Mouse (Mus musculus) cerebellum, adult 9-11 months (tissue): Measurements from ENCODE around the gene Zfp688.
A peak's percentile ranks its signal among the peaks of the same experiment; 100 is the strongest.
"Not testable (repeated sequence)": the region's sequence is repeated elsewhere in the genome, so short reads cannot be mapped to it uniquely, and the experiment has no call there.

Experiments used
- DNase-seq: peaks from one replicate; pipeline ENCODE4 v3.0.0; 2022

The Zfp688 gene

DNA sequence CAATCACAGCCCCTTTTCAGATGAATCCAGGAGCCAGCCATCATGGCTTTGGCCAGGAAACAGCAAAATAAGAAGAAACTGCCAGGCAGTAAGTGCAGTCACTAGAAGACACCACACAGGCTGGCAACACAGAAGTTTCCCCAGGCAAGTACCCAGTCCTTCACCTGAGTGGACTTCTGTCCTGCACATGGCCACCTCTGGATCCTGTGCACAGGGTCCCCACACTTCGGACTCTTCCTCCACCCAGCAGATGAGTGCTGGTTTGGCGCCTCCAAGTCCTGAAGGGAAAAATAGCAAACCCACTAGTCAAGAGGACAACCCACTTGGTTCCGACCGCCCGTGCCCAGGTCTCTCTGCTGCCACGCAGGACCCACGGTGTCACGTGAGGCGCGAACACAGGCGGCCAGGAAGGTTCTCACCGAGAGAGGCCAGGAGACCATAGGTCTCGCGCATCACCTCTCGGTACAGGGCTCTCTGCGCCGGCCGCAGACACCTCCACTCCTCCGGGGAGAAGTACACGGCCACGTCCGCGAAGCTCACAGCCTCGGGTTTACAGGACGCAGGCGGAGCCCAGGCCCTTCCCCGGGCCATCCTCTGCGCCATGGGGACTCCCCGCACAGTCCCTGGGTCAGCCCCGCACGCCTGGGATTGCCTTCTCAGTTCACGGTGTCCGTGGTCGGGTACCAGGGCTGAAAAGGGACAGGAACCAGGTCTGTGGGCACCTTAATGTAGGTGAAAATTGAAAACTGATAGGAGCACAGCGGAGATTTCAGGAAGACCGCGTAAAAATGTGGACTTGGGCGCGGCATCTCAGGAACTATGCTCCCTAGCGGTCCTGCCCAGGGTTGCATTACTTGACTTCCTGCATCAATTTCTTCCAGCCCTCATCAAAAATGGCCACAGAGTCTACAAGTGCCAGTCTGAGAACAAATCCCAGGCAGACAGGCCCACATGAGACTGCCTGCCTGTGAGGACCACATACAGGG is 15.6 kb downstream of the Zfp688 start, which contains the start of gene Zfp764:
TSS of gene Zfp764 (minus strand) at position 821 of the 986 bp plus-strand sequence.
- peak; percentile 91 for DNase-seq

GRCm38 (mm10) chr7:127404101-127404500 is 17.8 kb downstream of the Zfp688 start:
- DNase-seq: not testable (repeated sequence)

DNA sequence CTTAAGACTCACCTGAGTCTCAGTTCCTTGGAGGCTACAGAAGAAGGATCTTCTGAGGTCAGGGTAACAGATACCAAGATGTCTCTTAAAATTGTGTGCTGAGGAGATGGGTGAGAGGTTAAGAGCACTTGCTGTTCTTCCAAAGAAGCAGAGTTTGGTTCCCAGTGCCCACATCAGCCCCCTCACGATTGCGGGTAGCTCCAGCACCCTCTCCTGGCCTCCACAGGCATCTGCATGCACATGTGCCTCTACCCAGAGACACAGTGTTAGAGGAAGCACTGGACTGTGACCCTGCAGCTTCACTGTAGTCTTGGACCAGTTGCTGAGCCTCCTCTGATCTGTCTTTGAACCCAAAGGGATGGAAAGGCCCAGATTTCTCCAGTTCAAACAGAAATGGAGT is 18.9 kb downstream of the Zfp688 start:
- no peak for DNase-seq

- DNase-seq: no peak
Observed at GRCm38 (mm10) chr7:127400355-127400754, 21.5 kb downstream of the Zfp688 start.

DNA sequence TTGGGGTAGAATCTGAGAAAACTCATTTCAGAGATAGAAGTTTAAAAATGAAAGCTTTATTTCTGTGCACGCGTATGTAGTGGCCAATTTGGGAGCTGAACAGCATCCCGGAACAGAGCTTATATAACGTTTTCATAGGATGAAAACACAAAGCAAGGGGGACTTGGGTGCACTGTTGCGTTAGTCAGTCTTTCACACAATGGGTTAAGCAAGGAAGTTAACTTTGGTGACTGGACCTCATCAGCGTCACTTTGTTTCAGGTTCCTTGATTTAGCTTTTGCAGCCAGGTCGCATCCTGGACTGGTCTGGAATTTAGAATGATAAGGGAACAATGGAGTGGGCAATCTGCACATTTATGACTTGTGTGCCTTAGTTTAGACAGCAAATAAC is 27.9 kb downstream of the Zfp688 start:
- DNase-seq: no peak

DNA sequence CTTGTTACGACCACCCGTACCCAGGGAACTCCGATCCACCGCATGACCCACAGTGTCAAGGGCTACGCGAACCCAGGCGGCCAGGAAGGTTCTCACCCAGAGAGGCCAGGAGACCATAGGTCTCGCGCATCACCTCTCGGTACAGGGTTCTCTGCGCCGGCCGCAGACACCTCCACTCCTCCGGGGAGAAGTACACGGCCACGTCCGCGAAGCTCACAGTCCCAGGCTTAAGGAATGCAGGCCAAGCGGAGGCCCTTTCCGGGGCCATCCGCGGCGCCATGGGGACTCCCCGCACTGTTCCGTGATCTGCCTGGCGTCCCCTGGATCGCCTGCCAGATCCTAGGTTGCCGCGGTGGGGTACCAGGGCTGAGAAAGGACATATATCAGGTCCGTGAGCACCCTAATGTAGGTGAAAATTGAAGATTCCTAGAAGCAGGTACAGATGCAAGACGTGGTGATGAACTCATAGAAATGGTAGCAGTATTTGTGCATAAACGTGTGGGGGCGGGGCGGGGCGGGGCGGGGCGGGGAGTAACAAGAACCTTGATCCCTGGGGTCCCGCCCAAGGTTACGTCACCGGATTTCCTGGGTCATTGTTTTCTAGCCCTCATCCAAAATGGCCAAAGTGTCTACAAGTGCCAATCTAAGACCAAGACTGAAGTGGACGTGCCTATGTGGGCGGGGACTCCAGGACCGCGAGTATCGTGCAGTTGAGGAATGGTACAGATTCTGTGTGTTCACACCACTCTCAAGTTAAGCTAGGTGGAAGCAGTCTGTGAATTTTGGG is 28.5 kb downstream of the Zfp688 start, which contains the start of gene E430018J23Rik:
TSS of gene E430018J23Rik (minus strand) at position 473 of the 787 bp plus-strand sequence.
- DNase-seq: peak; percentile 99

DNA sequence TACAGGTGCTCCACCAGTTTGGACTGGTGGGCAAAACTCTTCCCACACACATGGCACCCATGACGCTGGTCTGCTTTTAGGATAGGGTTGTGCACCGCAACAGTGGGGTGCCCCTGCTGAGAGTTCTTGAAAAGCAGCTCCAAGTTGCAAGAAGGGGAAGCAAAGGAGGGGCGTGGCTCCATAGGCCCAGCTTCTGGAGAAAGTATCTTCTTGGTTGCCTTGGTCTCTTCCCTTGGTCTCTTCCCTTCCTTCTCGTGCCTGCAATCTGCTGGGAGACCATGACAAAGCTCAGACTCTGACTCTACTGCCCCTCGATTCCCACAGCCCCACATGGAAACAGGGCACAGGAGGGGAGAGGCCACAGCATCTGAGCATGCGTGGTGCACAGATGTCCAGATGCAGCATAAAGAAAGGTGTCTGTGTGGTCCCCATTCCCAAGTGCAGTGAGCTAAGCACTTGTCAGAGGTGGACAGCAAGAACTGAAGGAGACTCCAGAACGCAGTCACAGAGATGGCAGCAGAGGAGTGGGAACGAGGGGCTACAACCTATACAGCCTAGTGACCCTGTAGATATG is 29.5 kb downstream of the Zfp688 start:
- no peak for DNase-seq

- peak; percentile 54 for DNase-seq
Observed at GRCm38 (mm10) chr7:127391538-127391937, 30.3 kb downstream of the Zfp688 start.

DNA sequence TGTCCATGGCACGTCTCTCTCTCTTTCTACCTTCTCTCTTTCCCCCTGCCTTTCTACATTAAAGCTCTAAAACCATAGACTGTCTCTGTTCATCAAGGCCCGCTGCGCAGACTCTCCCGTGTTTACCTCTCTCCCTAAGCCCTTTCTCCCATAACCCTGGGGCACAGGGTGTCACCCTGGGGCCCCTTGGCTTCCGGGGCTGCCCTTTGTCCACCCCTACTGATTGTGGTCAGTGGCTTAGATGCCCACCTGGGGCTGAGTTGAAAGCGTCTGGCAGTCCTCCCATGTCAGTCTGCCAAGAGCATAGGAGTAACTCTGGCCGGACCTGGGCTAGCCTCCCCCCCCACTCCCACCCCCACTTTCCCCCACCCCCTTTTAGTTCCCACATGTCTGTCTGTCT is 31.6 kb downstream of the Zfp688 start:
- DNase-seq: no peak

DNA sequence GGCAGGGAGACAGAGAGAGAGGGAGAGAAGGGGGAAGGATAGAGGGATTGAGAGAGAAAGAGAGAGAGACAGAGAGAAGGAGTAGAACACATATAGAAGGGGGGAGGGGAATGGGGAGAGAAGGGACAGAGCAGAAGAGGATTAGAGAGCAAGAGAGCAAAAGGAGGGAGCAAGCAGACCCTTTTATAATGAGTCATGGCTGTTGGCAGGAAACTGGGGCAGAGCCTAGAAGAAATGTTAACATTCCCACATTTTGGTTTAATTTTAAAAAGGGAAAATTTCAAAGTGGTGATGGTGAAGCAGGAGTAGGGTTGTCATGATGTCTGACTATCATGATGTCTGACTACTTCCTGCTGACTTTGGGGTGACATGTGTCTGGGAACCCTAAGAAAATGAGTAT is 33.7 kb downstream of the Zfp688 start:
- DNase-seq: not testable (repeated sequence)

GRCm38 (mm10) chr7:127386641-127387392 is 35.1 kb downstream of the Zfp688 start, which contains the start of gene 9130019O22Rik:
Gene 9130019O22Rik (minus strand): TSS chr7:127387166.
- peak; percentile 93 for DNase-seq

DNA sequence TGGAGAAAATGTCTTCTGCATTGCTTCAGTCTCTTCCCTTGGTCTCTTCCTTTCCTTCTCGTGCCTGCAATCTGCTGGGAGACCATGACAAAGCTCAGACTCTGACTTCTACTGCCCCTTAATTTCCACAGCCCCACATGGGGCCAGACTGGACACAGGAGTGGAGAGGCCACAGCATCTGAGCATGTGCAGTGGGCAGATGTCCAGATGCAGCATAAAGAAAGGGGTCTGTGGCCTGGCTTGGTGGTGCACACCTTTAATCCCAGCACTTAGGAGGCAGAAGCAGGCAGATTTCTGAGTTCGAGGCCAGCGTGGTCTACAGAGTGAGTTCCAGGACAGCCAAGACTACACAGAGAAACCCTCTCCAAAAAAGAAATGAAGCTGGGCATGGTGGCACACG is 36.3 kb downstream of the Zfp688 start:
- DNase-seq: peak; percentile 56

DNA sequence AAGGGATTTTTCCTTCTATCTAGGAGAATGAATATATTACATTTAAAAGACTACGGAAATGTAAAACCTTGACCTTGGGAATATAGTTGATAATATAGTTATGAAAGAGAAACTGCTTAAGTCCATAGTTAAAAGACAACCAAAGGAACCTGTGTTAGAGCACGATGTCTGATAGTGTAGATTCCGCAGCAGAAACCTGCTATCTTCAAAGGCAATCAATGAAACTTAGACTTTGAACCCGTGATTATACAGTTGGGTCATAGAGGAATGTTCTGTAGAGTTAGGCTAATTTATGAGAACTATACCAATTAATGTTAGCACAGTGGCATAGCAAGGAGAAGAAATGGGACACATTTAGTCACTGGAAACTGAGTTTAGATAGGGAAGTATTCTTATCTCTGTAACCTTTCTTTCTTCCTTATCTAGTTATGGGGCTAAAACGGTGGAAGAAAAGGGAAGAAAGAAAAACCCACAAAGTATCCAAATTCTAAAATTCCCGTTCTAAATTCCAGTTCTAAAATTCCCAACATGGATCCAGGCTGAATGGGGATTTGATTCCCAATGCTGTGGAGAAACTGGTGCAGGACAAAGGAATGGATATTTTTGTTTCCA is 43.5 kb downstream of the Zfp688 start:
- DNase-seq: no peak

DNA sequence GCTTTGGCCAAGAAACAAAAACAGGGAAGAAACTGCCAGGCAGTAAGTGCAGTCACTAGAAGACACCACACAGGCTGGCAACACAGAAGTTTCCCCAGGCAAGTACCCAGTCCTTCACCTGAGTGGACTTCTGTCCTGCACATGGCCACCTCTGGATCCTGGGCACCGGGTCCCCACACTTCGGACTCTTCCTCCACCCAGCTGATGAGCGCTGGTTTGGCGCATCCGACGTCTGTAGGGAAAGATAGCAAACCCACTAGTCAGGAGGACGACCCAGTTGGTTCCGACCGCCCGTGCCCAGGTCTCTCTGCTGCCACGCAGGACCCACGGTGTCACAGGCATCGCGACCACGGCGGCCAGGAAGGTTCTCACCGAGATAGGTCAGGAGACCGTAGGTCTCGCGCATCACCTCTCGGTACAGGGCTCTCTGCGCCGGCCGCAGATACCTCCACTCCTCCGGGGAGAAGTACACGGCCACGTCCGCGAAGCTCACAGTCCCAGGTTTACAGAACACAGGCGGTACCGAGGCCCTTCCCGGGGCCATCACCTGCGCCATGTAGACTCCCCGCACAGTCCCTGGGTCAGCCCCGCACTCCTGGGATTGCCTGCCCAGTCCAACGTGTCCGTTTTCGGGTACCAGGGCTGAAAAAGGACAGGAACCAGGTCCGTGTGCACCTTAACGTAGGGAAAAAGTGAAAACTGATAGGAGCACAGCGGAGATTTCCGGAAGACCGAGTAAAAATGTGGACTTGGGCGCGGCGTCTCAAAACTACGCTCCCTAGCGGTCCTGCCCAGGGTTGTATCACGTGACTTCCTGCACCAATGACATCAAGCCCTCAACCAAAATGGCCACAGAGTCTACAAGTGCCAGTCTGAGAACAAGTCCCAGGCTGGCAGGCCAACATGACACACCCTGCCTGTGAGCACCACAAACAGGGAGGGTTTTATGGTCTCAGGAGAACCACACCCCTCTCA is 46.3 kb downstream of the Zfp688 start, which contains the start of gene Zfp747:
TSS of gene Zfp747 (minus strand) at position 780 of the 975 bp plus-strand sequence.
- peak; percentile 96 for DNase-seq

DNA sequence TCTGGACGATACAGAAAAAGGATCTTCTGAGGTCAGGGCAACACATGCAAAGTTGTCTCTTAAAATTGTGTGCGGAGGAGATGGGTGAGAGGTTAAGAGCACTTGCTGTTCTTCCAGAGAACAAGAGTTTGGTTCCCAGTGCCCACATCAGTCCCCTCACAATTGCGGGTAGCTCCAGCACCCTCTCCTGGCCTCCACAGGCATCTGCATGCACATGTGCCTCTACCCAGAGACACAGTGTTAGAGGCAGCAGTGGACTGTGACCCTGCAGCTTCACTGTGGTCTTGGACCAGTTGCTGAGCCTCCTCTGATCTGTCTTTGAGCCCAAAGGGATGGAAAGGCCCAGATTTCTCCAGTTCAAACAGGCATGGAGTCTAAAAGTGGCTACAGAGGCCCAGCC is 50.0 kb downstream of the Zfp688 start:
- DNase-seq: not testable (repeated sequence)

GRCm38 (mm10) chr7:127371213-127371612 is 50.7 kb downstream of the Zfp688 start:
- DNase-seq: no peak
